Mouse (Mus musculus) stomach, embryonic 16.5 days (tissue): ENCODE results near the gene Slc25a12. TPM values are rescaled to one million over a fixed set of nuclear protein-coding genes. Genes with fewer than 3 reads are reported as not detected.

Source experiments
- ATAC-seq: fragments of 200-750 bp; cut with Nextera tagmentation; 2 replicates; pipeline ENCODE4 v1.8.0; 2017; ENCODE audit warnings: moderate number of reproducible peaks, moderate TSS enrichment; ENCODE audit not compliant: insufficient read depth, low FRiP score
- H3K27ac ChIP-seq: fragments of 300-500 bp; sonication (generic); 2 replicates; pipeline ENCODE4 v1.5.1; 2014; ENCODE audit warnings: low read length
- H3K27me3 ChIP-seq: fragments of 300-500 bp; sonication (generic); 2 replicates; pipeline ENCODE4 v1.6.1; 2014; ENCODE audit warnings: low read length, control low read depth, mixed read lengths; ENCODE audit not compliant: control insufficient read depth, insufficient read depth
- H3K36me3 ChIP-seq: fragments of 300-500 bp; sonication (generic); 2 replicates; pipeline ENCODE4 v1.6.1; 2014; ENCODE audit warnings: low read length; ENCODE audit not compliant: control insufficient read depth, insufficient read depth
- H3K4me1 ChIP-seq: fragments of 300-500 bp; sonication (generic); 2 replicates; pipeline ENCODE4 v1.6.1; 2014; ENCODE audit warnings: low read length, control low read depth, mixed read lengths; ENCODE audit not compliant: control insufficient read depth, insufficient read depth
- H3K4me2 ChIP-seq: fragments of 300-500 bp; sonication (generic); 2 replicates; pipeline ENCODE4 v1.6.1; 2014; ENCODE audit warnings: low read depth, low read length, mixed read lengths
- H3K4me3 ChIP-seq: fragments of 300-500 bp; sonication (generic); replicated peaks from 2 replicates; pipeline ENCODE4 v1.5.1; 2014; ENCODE audit warnings: mild to moderate bottlenecking, low read length
- H3K9ac ChIP-seq: fragments of 300-500 bp; sonication (generic); 2 replicates; pipeline ENCODE4 v1.6.1; 2014; ENCODE audit warnings: low read length
- H3K9me3 ChIP-seq: fragments of 300-500 bp; sonication (generic); replicated peaks from 2 replicates; pipeline ENCODE4 v1.6.1; 2016; ENCODE audit warnings: low read length, control low read depth; ENCODE audit not compliant: control insufficient read depth
- WGBS: fragments of 180-500 bp; shearing (Covaris S2); extraction: QIAGEN DNeasy Blood & Tissue Kit; methylation state at CpG from one replicate; pipeline ENCODE4 v1.1.7; 2014; 5-methylcytosine and 5-hydroxymethylcytosine counted together
- polyA plus RNA-seq: library from polyadenylated mRNA; unstranded; fragments of >200 nt; fragmentation: Nextera tagmentation; extraction: Ambion mirVana; gene quantifications from 2 replicates; pipeline ENCODE4 v1.2.1, GENCODE M21; 2015

The Slc25a12 gene
- polyA plus RNA-seq, 1 experiment from 2014 or later, result 43.6 TPM

DNA sequence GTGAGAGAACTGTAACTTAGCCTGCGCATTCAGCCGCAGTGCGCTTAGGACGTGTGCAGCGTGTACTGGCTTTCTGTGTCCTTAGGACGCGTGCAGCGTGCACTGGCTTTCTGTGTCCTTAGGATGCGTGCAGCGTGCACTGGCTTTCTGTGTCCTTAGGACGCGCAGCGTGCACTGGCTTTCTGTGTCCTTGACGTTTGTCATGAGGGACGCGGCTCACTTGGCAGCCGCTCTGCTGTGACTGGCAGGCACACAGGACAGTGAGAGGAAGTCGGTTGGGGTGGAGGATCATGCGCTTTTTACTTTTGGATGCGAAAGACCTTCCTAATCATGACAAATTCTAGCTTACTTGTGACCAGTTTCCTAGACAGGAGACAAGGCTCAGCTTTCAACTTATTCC is 103.0 kb downstream of the Slc25a12 start:
- H3K4me2 ChIP-seq, result no peak overlapping the region
- H3K27me3 ChIP-seq, result no peaks in the 10 kb centered on the region
- no peak overlapping the region for H3K4me3 ChIP-seq
- 93% methylated on average over 20 of the region's 20 CpGs for WGBS
- peaks cover 8% of the 10 kb centered on the region for H3K36me3 ChIP-seq
- no peak for ATAC-seq
- H3K27ac ChIP-seq, result no peak overlapping the region
- no peaks in the 10 kb centered on the region for H3K4me1 ChIP-seq
- no peak overlapping the region for H3K9ac ChIP-seq
- no peaks in the 10 kb centered on the region for H3K9me3 ChIP-seq

DNA sequence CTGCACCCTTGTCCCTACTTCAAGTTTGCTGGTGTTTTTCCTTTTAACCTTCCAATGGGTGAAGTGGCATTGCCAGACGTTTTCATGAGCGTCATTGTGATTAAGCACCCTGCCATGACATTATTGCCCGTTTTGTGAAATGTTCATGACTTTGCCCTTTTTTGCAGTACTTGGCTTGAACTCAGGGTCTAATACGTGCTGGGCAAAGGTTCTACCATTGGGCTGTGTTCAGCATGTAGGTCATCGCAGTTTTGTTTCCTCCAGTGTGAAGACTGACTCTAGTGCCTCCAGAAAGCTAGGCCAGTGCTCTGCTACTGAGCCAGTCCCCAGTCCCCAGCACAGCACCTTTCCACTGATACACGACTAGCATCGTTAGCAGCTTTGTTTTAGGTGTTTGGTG is 111.0 kb downstream of the Slc25a12 start:
- 90% methylated on average over 7 of the region's 7 CpGs for WGBS
- Histone ChIP-seq H3K4me2 (no peak overlapping the region), H3K9me3 (no peaks in the 10 kb centered on the region), H3K9ac (no peak overlapping the region), H3K27me3 (no peaks in the 10 kb centered on the region), H3K4me3 (no peak overlapping the region), H3K4me1 (no peaks in the 10 kb centered on the region), H3K36me3 (peaks cover 13% of the 10 kb centered on the region), H3K27ac (no peak overlapping the region)
- no peak for ATAC-seq

DNA sequence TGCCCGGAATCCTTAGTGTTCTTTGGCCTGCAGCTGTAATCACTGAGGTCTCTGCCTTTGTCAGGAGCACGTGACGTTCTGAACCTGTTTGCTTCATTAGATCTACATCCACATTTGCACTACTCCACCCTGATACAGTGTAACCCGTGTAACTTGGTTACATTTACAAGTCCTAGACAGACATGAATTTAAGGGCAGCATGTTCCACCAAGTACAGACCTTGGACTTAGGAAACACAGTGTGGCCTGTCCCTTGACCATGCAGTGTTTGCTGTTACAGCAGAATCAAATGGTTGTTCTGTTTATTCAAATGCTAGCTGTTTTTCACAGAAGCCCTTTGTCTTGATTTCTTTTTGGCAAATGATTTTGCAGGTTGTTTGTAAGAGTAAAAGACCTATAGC is 112.7 kb downstream of the Slc25a12 start:
- no peak for ATAC-seq
- no peaks in the 10 kb centered on the region for H3K27me3 ChIP-seq
- H3K4me3 ChIP-seq, result no peak overlapping the region
- peaks cover 12% of the 10 kb centered on the region; the same call in 1 of the 2 replicates for H3K36me3 ChIP-seq
- no peaks in the 10 kb centered on the region for H3K9me3 ChIP-seq
- H3K9ac ChIP-seq, result no peak overlapping the region
- WGBS, result 75% methylated on average over 4 of the region's 4 CpGs
- no peak overlapping the region for H3K4me2 ChIP-seq
- no peak overlapping the region for H3K27ac ChIP-seq
- H3K4me1 ChIP-seq, result no peaks in the 10 kb centered on the region

GRCm38 (mm10) chr2:71250841-71251240 is 116.7 kb downstream of the Slc25a12 start:
- Histone ChIP-seq H3K27ac (no peak overlapping the region), H3K4me1 (no peaks in the 10 kb centered on the region), H3K9ac (no peak overlapping the region), H3K27me3 (no peaks in the 10 kb centered on the region), H3K36me3 (peaks cover 10% of the 10 kb centered on the region; the same call in 1 of the 2 replicates), H3K4me3 (no peak overlapping the region), H3K9me3 (no peaks in the 10 kb centered on the region), H3K4me2 (no peak overlapping the region)
- no peak for ATAC-seq
- 67% methylated on average over 5 of the region's 5 CpGs for WGBS

- Histone ChIP-seq H3K36me3 (peaks cover 11% of the 10 kb centered on the region; the same call in 1 of the 2 replicates), H3K4me2 (no peak overlapping the region), H3K27me3 (no peaks in the 10 kb centered on the region), H3K9ac (no peak overlapping the region), H3K9me3 (no peaks in the 10 kb centered on the region), H3K4me3 (no peak overlapping the region), H3K27ac (no peak overlapping the region), H3K4me1 (no peaks in the 10 kb centered on the region)
- ATAC-seq, result no peak
- WGBS, result 75% methylated on average over 3 of the region's 3 CpGs
These were observed 119.5 kb downstream of the Slc25a12 start for GRCm38 (mm10) chr2:71248071-71248470.

- peaks cover 11% of the 10 kb centered on the region; the same call in 1 of the 2 replicates for H3K36me3 ChIP-seq
- H3K4me3 ChIP-seq, result no peak overlapping the region
- WGBS, result 85% methylated on average over 5 of the region's 5 CpGs
- H3K9me3 ChIP-seq, result no peaks in the 10 kb centered on the region
- no peak overlapping the region for H3K9ac ChIP-seq
- H3K4me1 ChIP-seq, result no peaks in the 10 kb centered on the region
- no peaks in the 10 kb centered on the region for H3K27me3 ChIP-seq
- no peak overlapping the region for H3K4me2 ChIP-seq
- ATAC-seq, result no peak
- no peak overlapping the region for H3K27ac ChIP-seq
These were observed 121.5 kb downstream of the Slc25a12 start for GRCm38 (mm10) chr2:71246096-71246495.

DNA sequence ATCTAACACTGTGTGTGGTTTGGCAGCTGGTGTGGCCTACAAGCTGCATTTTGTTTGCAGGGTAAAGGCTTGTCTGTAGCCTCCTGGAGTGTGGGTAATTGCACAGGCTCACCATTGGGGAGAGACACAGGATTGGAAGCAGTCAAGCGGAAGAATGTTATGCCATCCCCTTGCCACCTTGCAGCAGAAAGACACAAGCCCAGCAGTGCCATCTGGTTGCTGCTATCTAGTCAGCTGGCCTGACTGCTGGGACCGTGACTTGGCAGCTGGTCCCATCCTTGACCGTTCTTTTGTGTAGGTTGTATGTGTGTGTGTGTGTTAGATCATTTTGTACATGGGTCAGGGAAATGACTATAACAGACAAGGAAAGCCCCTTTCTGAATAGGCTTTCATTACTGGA is 122.1 kb downstream of the Slc25a12 start:
- no peak overlapping the region for H3K9ac ChIP-seq
- H3K4me3 ChIP-seq, result no peak overlapping the region
- no peaks in the 10 kb centered on the region for H3K27me3 ChIP-seq
- peaks cover 11% of the 10 kb centered on the region; the same call in 1 of the 2 replicates for H3K36me3 ChIP-seq
- no peak overlapping the region for H3K27ac ChIP-seq
- ATAC-seq, result no peak
- H3K4me1 ChIP-seq, result no peaks in the 10 kb centered on the region
- no peaks in the 10 kb centered on the region for H3K9me3 ChIP-seq
- no peak overlapping the region for H3K4me2 ChIP-seq
- 88% methylated on average over 3 of the region's 3 CpGs for WGBS

- Histone ChIP-seq H3K9me3 (no peaks in the 10 kb centered on the region), H3K4me1 (no peaks in the 10 kb centered on the region), H3K4me3 (no peak overlapping the region), H3K27me3 (no peaks in the 10 kb centered on the region), H3K4me2 (no peak overlapping the region), H3K36me3 (peaks cover 6% of the 10 kb centered on the region; the same call in 1 of the 2 replicates), H3K9ac (no peak overlapping the region), H3K27ac (no peak overlapping the region)
- ATAC-seq, result no peak
- 87% methylated on average over 7 of the region's 7 CpGs for WGBS
These were observed 122.7 kb downstream of the Slc25a12 start for GRCm38 (mm10) chr2:71244807-71245206.

DNA sequence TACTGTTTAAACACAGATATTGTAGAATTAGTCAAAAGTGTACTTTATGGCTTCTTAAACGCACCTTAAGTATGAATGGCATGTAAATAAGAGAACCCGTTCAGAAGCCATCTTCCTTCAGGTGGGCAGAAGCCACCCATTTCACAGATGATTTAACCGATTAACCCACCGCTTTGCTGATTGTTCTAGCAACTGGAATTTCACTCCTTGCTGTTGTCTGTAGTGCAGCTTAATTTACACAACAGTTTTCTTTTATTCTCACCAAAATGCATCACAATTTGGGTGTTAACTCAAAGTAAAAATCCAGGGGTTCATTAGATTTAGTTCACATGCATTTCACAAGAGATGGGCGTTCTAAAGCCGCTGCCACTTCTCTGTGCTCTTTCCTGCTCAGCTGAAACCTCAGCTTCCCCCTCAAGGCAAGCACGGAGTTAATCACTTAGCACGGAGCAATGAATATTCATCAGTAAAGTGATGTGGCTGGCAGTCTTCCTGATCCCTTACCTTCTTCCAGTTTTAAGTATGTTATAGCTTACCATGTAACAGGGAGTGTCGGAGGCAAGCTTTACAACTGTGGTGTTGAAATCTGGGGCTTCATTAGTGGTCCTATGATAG is 124.4 kb downstream of the Slc25a12 start:
- H3K36me3 ChIP-seq, result 0 out of 2 replicates have a peak, but pooled peaks cover 3% of the 10 kb centered on the region

More for the DNA sequence above, 124.4 kb downstream of the Slc25a12 start:
- Histone ChIP-seq H3K9me3 (no peaks in the 10 kb centered on the region), H3K27me3 (no peaks in the 10 kb centered on the region), H3K4me1 (no peaks in the 10 kb centered on the region), H3K27ac (no peak overlapping the region), H3K9ac (no peak overlapping the region), H3K4me2 (no peak overlapping the region), H3K4me3 (no peak overlapping the region)
- ATAC-seq, result no peak
- WGBS, result 81% methylated on average over 9 of the region's 9 CpGs
